11 mouse cellular contexts compared by ENCODE assay signal in genomic region chrX:52798255-52798654, GRCm38 (mm10). TPM values are rescaled to one million over a fixed set of nuclear protein-coding genes. Genes with fewer than 3 reads are reported as not detected.
"Had no signal": no experiment of that assay in that cellular context is flagged by ENCODE, and none has a peak within 500 bp of the region (broad histone marks: within the 10 kb centered on the region; RNA-seq: fewer than 3 reads in every experiment).

No protein-coding gene starts in this region.

- DNase-seq: kidney, adult 11 months; kidney, postnatal 14 days; liver, embryonic 13.5 days; lung, adult 18-20 months; right cerebral cortex, postnatal 4 days; spleen, adult 18-20 months had no signal

- H3K27me3 ChIP-seq: limb, embryonic 15.5 days; liver, embryonic 13.5 days; midbrain, embryonic 15.5 days; neural tube, embryonic 12.5 days had no signal

- H3K27ac ChIP-seq: limb, embryonic 15.5 days; liver, embryonic 13.5 days; midbrain, embryonic 10.5 days; midbrain, embryonic 15.5 days; neural tube, embryonic 12.5 days had no signal

- H3K4me3 ChIP-seq: limb, embryonic 15.5 days; liver, embryonic 13.5 days; midbrain, embryonic 10.5 days; midbrain, embryonic 15.5 days; neural tube, embryonic 12.5 days had no signal

- H3K9me3 ChIP-seq: limb, embryonic 15.5 days; liver, embryonic 13.5 days; midbrain, embryonic 10.5 days; midbrain, embryonic 15.5 days; neural tube, embryonic 12.5 days had no signal

- H3K4me1 ChIP-seq: limb, embryonic 15.5 days; liver, embryonic 13.5 days; midbrain, embryonic 15.5 days had no signal

- H3K9ac ChIP-seq: limb, embryonic 15.5 days; liver, embryonic 13.5 days; midbrain, embryonic 15.5 days; neural tube, embryonic 12.5 days had no signal

- H3K36me3 ChIP-seq: limb, embryonic 15.5 days; liver, embryonic 13.5 days; midbrain, embryonic 15.5 days; neural tube, embryonic 12.5 days had no signal

- ATAC-seq: midbrain, embryonic 15.5 days had no signal

- H3K4me2 ChIP-seq: limb, embryonic 15.5 days; liver, embryonic 13.5 days; midbrain, embryonic 15.5 days; neural tube, embryonic 12.5 days had no signal

RNA-seq across cellular contexts. Expression of gene Ccdc160, which starts 7.3 kb away (rescaled TPM):
- polyA plus RNA-seq: large intestine, adult 2 months had no signal
